ENCODE assay signal across 25 mouse cellular contexts in genomic region chr17:27810569-27811331, GRCm38 (mm10). TPM values are rescaled to one million over a fixed set of nuclear protein-coding genes. Genes with fewer than 3 reads are reported as not detected.
DNase-seq lines count a peak whose midpoint lies in the region; ATAC-seq and TF ChIP-seq lines count a peak whose summit lies in the region.
"Had no signal": no experiment of that assay in that cellular context is flagged by ENCODE, and none has a peak within 500 bp of the region (broad histone marks: within the 10 kb centered on the region; RNA-seq: fewer than 3 reads in every experiment).

No protein-coding gene starts in this region.

- ATAC-seq in liver, embryonic 12.5 days: no peak
- ATAC-seq in liver, embryonic 11.5 days (replicated peaks; ENCODE audit: low FRiP score): no peak
- no peak for ATAC-seq in liver, postnatal 0 days
- no peak for ATAC-seq in hindbrain, postnatal 0 days
- no peak for ATAC-seq in forebrain, embryonic 14.5 days
- ATAC-seq: CD4-positive, CD25-positive, alpha-beta regulatory T cell, adult 4 months; hindbrain, embryonic 16.5 days; midbrain, embryonic 16.5 days had no signal

- H3K27ac ChIP-seq in heart, adult 2 months: peak overlapping the region; percentile 54
- H3K27ac ChIP-seq in liver, embryonic 12.5 days: peak overlapping the region; percentile 5; the same call in 1 of the 2 replicates
- no peak overlapping the region; the same call in 1 of the 2 replicates for H3K27ac ChIP-seq in liver, embryonic 11.5 days (ENCODE audit: low read depth, low read length)
- H3K27ac ChIP-seq in liver, postnatal 0 days (ENCODE audit: low read depth): peak overlapping the region; percentile 41
- H3K27ac ChIP-seq in hindbrain, postnatal 0 days: no peak overlapping the region
- H3K27ac ChIP-seq in forebrain, embryonic 14.5 days (ENCODE audit: low read depth, low read length): no peak overlapping the region
- H3K27ac ChIP-seq: embryonic facial prominence, embryonic 10.5 days; limb, embryonic 10.5 days; liver, embryonic 14.5 days; neural tube, embryonic 13.5 days had no signal

- no peak for DNase-seq in heart, adult 2 months
- DNase-seq in heart, adult 18-20 months: no peak
- no peak for DNase-seq in liver, embryonic 11.5 days (ENCODE audit: low spot score)
- DNase-seq in liver, postnatal 0 days: no peak
- DNase-seq in hindbrain, postnatal 0 days (ENCODE audit: low spot score): no peak
- no peak for DNase-seq in forebrain, embryonic 14.5 days (ENCODE audit: low spot score)
- DNase-seq: adrenal gland, postnatal 36 days; cerebellum, adult 11 months; cerebellum, postnatal 10 days; kidney, adult 2 months; kidney, postnatal 10 days; lung, postnatal 4 days; retina, postnatal 1 day; thymus, adult 2 months; thymus, postnatal 4 days had no signal

- H3K4me1 ChIP-seq in heart, adult 2 months (ENCODE audit: control insufficient read depth, insufficient read depth, low read length): peaks cover 16% of the 10 kb centered on the region
- H3K4me1 ChIP-seq in liver, embryonic 12.5 days: peaks cover 62% of the 10 kb centered on the region
- H3K4me1 ChIP-seq in liver, embryonic 11.5 days (replicated peaks; ENCODE audit: control insufficient read depth, insufficient read depth, low read length): peaks cover 19% of the 10 kb centered on the region
- H3K4me1 ChIP-seq in liver, postnatal 0 days (ENCODE audit: insufficient read depth): peaks cover 32% of the 10 kb centered on the region
- no peaks in the 10 kb centered on the region for H3K4me1 ChIP-seq in hindbrain, postnatal 0 days (ENCODE audit: insufficient read depth, low read length)
- no peaks in the 10 kb centered on the region for H3K4me1 ChIP-seq in forebrain, embryonic 14.5 days (ENCODE audit: control insufficient read depth, insufficient read depth, low read length)

- intact Hi-C loops in heart, adult 2 months (cut with DNase I): no loop called here

- TF ChIP-seq CTCF in heart, adult 2 months (IDR thresholded peaks at IDR 0.05): no peak
- TF ChIP-seq CTCF in liver, postnatal 0 days (IDR thresholded peaks at IDR 0.05; ENCODE audit: low read depth): no peak
- TF ChIP-seq CTCF in hindbrain, postnatal 0 days (IDR thresholded peaks at IDR 0.05; ENCODE audit: low read depth): no peak

- no peak overlapping the region for H3K4me3 ChIP-seq in heart, adult 2 months
- no peak overlapping the region for H3K4me3 ChIP-seq in liver, embryonic 12.5 days
- H3K4me3 ChIP-seq in liver, embryonic 11.5 days (ENCODE audit: low read depth, low read length): no peak overlapping the region
- H3K4me3 ChIP-seq in liver, postnatal 0 days (ENCODE audit: low read depth, low read length): no peak overlapping the region
- H3K4me3 ChIP-seq in hindbrain, postnatal 0 days (ENCODE audit: low read length): no peak overlapping the region
- no peak overlapping the region for H3K4me3 ChIP-seq in forebrain, embryonic 14.5 days (ENCODE audit: low read depth, low read length)
- H3K4me3 ChIP-seq: embryonic facial prominence, embryonic 10.5 days; heart, embryonic 15.5 days; limb, embryonic 10.5 days; myocyte; neural tube, embryonic 13.5 days had no signal

- TF ChIP-seq POLR2A in heart, adult 2 months (IDR thresholded peaks at IDR 0.05; ENCODE audit: insufficient read depth, low read depth, low read length): no peak

- no peaks in the 10 kb centered on the region for H3K27me3 ChIP-seq in heart, adult 2 months (ENCODE audit: control insufficient read depth, insufficient read depth, low read length)
- H3K27me3 ChIP-seq in liver, embryonic 12.5 days (replicated peaks): no peaks in the 10 kb centered on the region
- H3K27me3 ChIP-seq in liver, embryonic 11.5 days (replicated peaks; ENCODE audit: control insufficient read depth, insufficient read depth, low read length): no peaks in the 10 kb centered on the region
- H3K27me3 ChIP-seq in liver, postnatal 0 days (ENCODE audit: insufficient read depth, low read length): no peaks in the 10 kb centered on the region
- no peaks in the 10 kb centered on the region for H3K27me3 ChIP-seq in hindbrain, postnatal 0 days (ENCODE audit: insufficient read depth, low read length)
- H3K27me3 ChIP-seq in forebrain, embryonic 14.5 days (replicated peaks; ENCODE audit: control insufficient read depth, insufficient read depth, low read length): no peaks in the 10 kb centered on the region
- H3K27me3 ChIP-seq: heart, embryonic 15.5 days; neural tube, embryonic 13.5 days had no signal

- H3K9me3 ChIP-seq in liver, embryonic 12.5 days (replicated peaks): no peaks in the 10 kb centered on the region
- H3K9me3 ChIP-seq in liver, embryonic 11.5 days (ENCODE audit: control insufficient read depth, low read length): no peaks in the 10 kb centered on the region
- no peaks in the 10 kb centered on the region for H3K9me3 ChIP-seq in liver, postnatal 0 days (ENCODE audit: low read length)
- H3K9me3 ChIP-seq in hindbrain, postnatal 0 days (ENCODE audit: low read length): no peaks in the 10 kb centered on the region
- H3K9me3 ChIP-seq in forebrain, embryonic 14.5 days (replicated peaks; ENCODE audit: control insufficient read depth, low read length): no peaks in the 10 kb centered on the region
- H3K9me3 ChIP-seq: embryonic facial prominence, embryonic 10.5 days; heart, embryonic 15.5 days; limb, embryonic 10.5 days; neural tube, embryonic 13.5 days had no signal

- TF ChIP-seq EP300 in heart, adult 2 months (IDR thresholded peaks at IDR 0.05; ENCODE audit: insufficient read depth, low read depth, low read length): no peak
- TF ChIP-seq EP300 in liver, postnatal 0 days (IDR thresholded peaks at IDR 0.05; ENCODE audit: low read depth): no peak

- peaks cover 2% of the 10 kb centered on the region; the same call in 1 of the 2 replicates for H3K36me3 ChIP-seq in heart, adult 2 months (ENCODE audit: control insufficient read depth, insufficient read depth, low read length)
- H3K36me3 ChIP-seq in liver, embryonic 12.5 days: 0 out of 2 replicates have a peak, but pooled peaks cover 10% of the 10 kb centered on the region
- H3K36me3 ChIP-seq in liver, embryonic 11.5 days (ENCODE audit: control insufficient read depth, insufficient read depth, low read length): peaks cover 3% of the 10 kb centered on the region; the same call in 1 of the 2 replicates
- no peaks in the 10 kb centered on the region; the same call in 1 of the 2 replicates for H3K36me3 ChIP-seq in liver, postnatal 0 days (replicated peaks; ENCODE audit: insufficient read depth, low read length)
- no peaks in the 10 kb centered on the region for H3K36me3 ChIP-seq in hindbrain, postnatal 0 days (ENCODE audit: insufficient read depth, low read length)
- no peaks in the 10 kb centered on the region for H3K36me3 ChIP-seq in forebrain, embryonic 14.5 days (ENCODE audit: control insufficient read depth, insufficient read depth, low read length)
- H3K36me3 ChIP-seq: heart, embryonic 15.5 days; neural tube, embryonic 13.5 days had no signal

- H3K79me2 ChIP-seq in heart, adult 2 months (replicated peaks; ENCODE audit: control insufficient read depth, insufficient read depth, low read length): peaks cover 22% of the 10 kb centered on the region

- no peak overlapping the region for H3K4me2 ChIP-seq in liver, embryonic 12.5 days
- no peak overlapping the region for H3K4me2 ChIP-seq in liver, embryonic 11.5 days
- 0 out of 2 replicates have a peak overlapping the region, but pooled peaks have one; percentile 30 for H3K4me2 ChIP-seq in liver, postnatal 0 days (ENCODE audit: low read depth, low read length)
- no peak overlapping the region for H3K4me2 ChIP-seq in hindbrain, postnatal 0 days (ENCODE audit: low read depth, low read length)
- no peak overlapping the region for H3K4me2 ChIP-seq in forebrain, embryonic 14.5 days (ENCODE audit: low read length)
- H3K4me2 ChIP-seq: heart, embryonic 15.5 days; neural tube, embryonic 13.5 days had no signal

- 53% methylated on average over 16 of the region's 16 CpGs for WGBS in heart, adult 2 months
- whole genome bisulfite sequencing in liver, embryonic 12.5 days (ENCODE audit: insufficient replicate concordance): 78% methylated on average over 16 of the region's 16 CpGs
- WGBS in liver, embryonic 11.5 days: 77% methylated on average over 16 of the region's 16 CpGs
- 58% methylated on average over 16 of the region's 16 CpGs for WGBS in liver, postnatal 0 days (ENCODE audit: insufficient replicate concordance)
- 91% methylated on average over 16 of the region's 16 CpGs for WGBS in hindbrain, postnatal 0 days
- WGBS in forebrain, embryonic 14.5 days: 92% methylated on average over 16 of the region's 16 CpGs

- H3K9ac ChIP-seq in heart, adult 2 months (ENCODE audit: low read depth, low read length): no peak overlapping the region; the same call in 1 of the 2 replicates
- no peak overlapping the region for H3K9ac ChIP-seq in liver, embryonic 12.5 days
- no peak overlapping the region for H3K9ac ChIP-seq in liver, embryonic 11.5 days (ENCODE audit: low read depth, low read length)
- no peak overlapping the region for H3K9ac ChIP-seq in liver, postnatal 0 days (replicated peaks)
- H3K9ac ChIP-seq in hindbrain, postnatal 0 days (replicated peaks; ENCODE audit: low read length): no peak overlapping the region
- H3K9ac ChIP-seq in forebrain, embryonic 14.5 days (ENCODE audit: low read length): no peak overlapping the region
- H3K9ac ChIP-seq: heart, embryonic 15.5 days; liver, embryonic 14.5 days; neural tube, embryonic 13.5 days had no signal

RNA-seq across cellular contexts. Expression of gene D17Wsu92e, which starts 9.7 kb away (rescaled TPM):
- total RNA-seq in heart, adult 2 months (2021): 100 to 1,000 TPM; 136 to 151 TPM
- polyA plus RNA-seq in heart, adult 2 months (2012; rRNA removed): 112 and 163 TPM in 2 replicates
- total RNA-seq in heart, adult 18-20 months (2021): 100 to 1,000 TPM; 138 to 145 TPM
- polyA plus RNA-seq in liver, embryonic 12.5 days (2016; fragmentation: Nextera tagmentation; extraction: Ambion mirVana): 17.1 and 19.5 TPM in 2 replicates
- 19.2 and 22.7 TPM in 2 replicates for polyA plus RNA-seq in liver, embryonic 11.5 days (2014; fragmentation: Nextera tagmentation; extraction: Ambion mirVana)
- 23.8 and 24.7 TPM in 2 replicates for polyA plus RNA-seq in liver, postnatal 0 days (2015; fragmentation: Nextera tagmentation; extraction: Ambion mirVana)
- 73.4 and 89.6 TPM in 2 replicates for total RNA-seq in hindbrain, postnatal 0 days (2014; rRNA removed)
- 10.3 and 10.5 TPM in 2 replicates for polyA plus RNA-seq in hindbrain, postnatal 0 days (2015; fragmentation: Nextera tagmentation; extraction: Ambion mirVana)
- 9.8 and 10.2 TPM in 2 replicates for polyA plus RNA-seq in forebrain, embryonic 14.5 days (2014; fragmentation: Nextera tagmentation; extraction: Ambion mirVana)

RNA-seq across cellular contexts. Expression of gene Snrpc, which starts 27.2 kb away (rescaled TPM):
- 10 to 100 TPM; 44.5 to 55.2 TPM for total RNA-seq in heart, adult 2 months (2021)
- 43.4 and 52.4 TPM in 2 replicates for polyA plus RNA-seq in heart, adult 2 months (2012; rRNA removed)
- total RNA-seq in heart, adult 18-20 months (2021): 10 to 100 TPM; 46.0 to 50.6 TPM
- polyA plus RNA-seq in liver, embryonic 12.5 days (2016; fragmentation: Nextera tagmentation; extraction: Ambion mirVana): 200 and 212 TPM in 2 replicates
- 305 and 315 TPM in 2 replicates for polyA plus RNA-seq in liver, embryonic 11.5 days (2014; fragmentation: Nextera tagmentation; extraction: Ambion mirVana)
- 96.2 and 99.0 TPM in 2 replicates for polyA plus RNA-seq in liver, postnatal 0 days (2015; fragmentation: Nextera tagmentation; extraction: Ambion mirVana)
- total RNA-seq in hindbrain, postnatal 0 days (2014; rRNA removed): 124 and 146 TPM in 2 replicates
- polyA plus RNA-seq in hindbrain, postnatal 0 days (2015; fragmentation: Nextera tagmentation; extraction: Ambion mirVana): 235 TPM in 2 replicates
- polyA plus RNA-seq in forebrain, embryonic 14.5 days (2014; fragmentation: Nextera tagmentation; extraction: Ambion mirVana): 301 and 338 TPM in 2 replicates

RNA-seq across cellular contexts. Expression of gene Uhrf1bp1, which starts 45.5 kb away (rescaled TPM):
- 10 to 100 TPM; 14.7 to 19.4 TPM for total RNA-seq in heart, adult 2 months (2021)
- 5.3 and 10.1 TPM in 2 replicates for polyA plus RNA-seq in heart, adult 2 months (2012; rRNA removed)
- 10 to 100 TPM; 16.8 to 20.6 TPM for total RNA-seq in heart, adult 18-20 months (2021)
- 4.5 and 5.0 TPM in 2 replicates for polyA plus RNA-seq in liver, embryonic 12.5 days (2016; fragmentation: Nextera tagmentation; extraction: Ambion mirVana)
- 9.2 and 9.4 TPM in 2 replicates for polyA plus RNA-seq in liver, embryonic 11.5 days (2014; fragmentation: Nextera tagmentation; extraction: Ambion mirVana)
- polyA plus RNA-seq in liver, postnatal 0 days (2015; fragmentation: Nextera tagmentation; extraction: Ambion mirVana): 1.6 and 2.2 TPM in 2 replicates
- 18.1 and 19.9 TPM in 2 replicates for total RNA-seq in hindbrain, postnatal 0 days (2014; rRNA removed)
- polyA plus RNA-seq in hindbrain, postnatal 0 days (2015; fragmentation: Nextera tagmentation; extraction: Ambion mirVana): 3.4 and 3.6 TPM in 2 replicates
- 4.3 and 5.3 TPM in 2 replicates for polyA plus RNA-seq in forebrain, embryonic 14.5 days (2014; fragmentation: Nextera tagmentation; extraction: Ambion mirVana)

Comparison
In these comparisons a context has a peak if more than half of its experiments do, and no peak if none do; other contexts are left out.
1. H3K27ac ChIP-seq: peak in heart, adult 2 months (single experiment), liver, embryonic 12.5 days (single experiment) and liver, postnatal 0 days (single experiment); none in liver, embryonic 11.5 days (single experiment), hindbrain, postnatal 0 days (single experiment) and forebrain, embryonic 14.5 days (single experiment).